Mouse (Mus musculus) forebrain, postnatal 0 days (tissue): ENCODE measurements around the gene Pdcd1. TPM values are rescaled to one million over a fixed set of nuclear protein-coding genes. Genes with fewer than 3 reads are reported as not detected.

Experiments
- ATAC-seq: fragments of 200-750 bp; cut with Nextera tagmentation; 2 replicates; pipeline ENCODE4 v1.8.0; 2017; ENCODE audit warnings: mild to moderate bottlenecking, moderate library complexity
- DNase-seq: peaks from one replicate; pipeline ENCODE4 v3.0.0-alpha.2; 2015
- H3K27ac ChIP-seq: fragments of 300-500 bp; sonication (generic); 2 replicates; pipeline ENCODE4 v1.5.1; 2014; ENCODE audit warnings: low read depth, mild to moderate bottlenecking, antibody characterized with exemption, low read length, moderate library complexity, mixed read lengths
- H3K27me3 ChIP-seq: fragments of 300-500 bp; sonication (generic); 2 replicates; pipeline ENCODE4 v1.6.1; 2014; ENCODE audit warnings: mild to moderate bottlenecking, low read length, mixed read lengths; ENCODE audit not compliant: insufficient read depth
- H3K36me3 ChIP-seq: fragments of 300-500 bp; sonication (generic); 2 replicates; pipeline ENCODE4 v1.6.1; 2014; ENCODE audit warnings: mild to moderate bottlenecking, moderate library complexity; ENCODE audit not compliant: insufficient read depth
- H3K4me1 ChIP-seq: fragments of 300-500 bp; sonication (generic); 2 replicates; pipeline ENCODE4 v1.6.1; 2014; ENCODE audit warnings: antibody characterized with exemption; ENCODE audit not compliant: insufficient read depth
- H3K4me2 ChIP-seq: fragments of 300-500 bp; sonication (generic); 2 replicates; pipeline ENCODE4 v1.6.1; 2014; ENCODE audit warnings: low read depth, mild to moderate bottlenecking, moderate library complexity
- H3K4me3 ChIP-seq: fragments of 300-500 bp; sonication (generic); 2 replicates; pipeline ENCODE4 v1.5.1; 2014; ENCODE audit warnings: low read depth, low read length, mixed read lengths
- H3K9ac ChIP-seq: fragments of 300-500 bp; sonication (generic); 2 replicates; pipeline ENCODE4 v1.6.1; 2014; ENCODE audit warnings: mild to moderate bottlenecking
- H3K9me3 ChIP-seq: fragments of 300-500 bp; sonication (generic); 2 replicates; pipeline ENCODE4 v1.6.1; 2016; ENCODE audit warnings: low read length
- CTCF ChIP-seq: sonication (generic); IDR thresholded peaks from 2 replicates; pipeline ENCODE4 v1.5.1; 2016; ENCODE audit warnings: antibody characterized with exemption, control low read depth, low read depth
- WGBS: fragments of 180-500 bp; shearing (Covaris S2); extraction: QIAGEN DNeasy Blood & Tissue Kit; methylation state at CpG from one replicate; pipeline ENCODE4 v1.1.7; 2014; 5-methylcytosine and 5-hydroxymethylcytosine counted together
- polyA plus RNA-seq: library from polyadenylated mRNA; unstranded; fragments of >200 nt; fragmentation: Nextera tagmentation; extraction: Ambion mirVana; gene quantifications from 2 replicates; pipeline ENCODE4 v1.2.1, GENCODE M21; 2015
- total RNA-seq: library from RNA; depleted of rRNA; stranded (reverse); fragments of >200 nt; gene quantifications from 2 replicates; pipeline ENCODE4 v1.2.3, GENCODE M21; 2014; rRNA removed

The Pdcd1 gene
- total and polyA plus RNA-seq, 2 experiments from 2014 or later = not detected

DNA sequence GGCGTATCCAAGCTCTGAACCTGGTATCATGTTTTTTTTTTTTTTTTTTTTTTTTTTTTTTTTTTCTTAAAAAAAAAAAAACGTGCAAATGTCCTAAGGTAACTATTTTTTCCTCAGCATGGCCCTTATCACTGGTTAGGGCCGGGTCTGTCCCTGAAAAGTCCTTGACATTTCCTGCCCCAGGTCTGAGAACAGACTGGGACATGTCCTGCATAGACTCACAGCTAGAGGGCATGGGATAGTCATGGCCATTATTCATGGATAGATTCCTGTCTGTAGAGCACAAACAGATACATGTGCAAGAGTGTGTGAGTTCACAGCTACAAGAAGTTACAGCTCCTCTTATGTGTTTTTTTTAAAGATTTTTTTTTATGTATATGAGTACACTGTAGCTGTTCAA, 63.6 kb downstream of the Pdcd1 start:
- H3K9me3 ChIP-seq = no peaks in the 10 kb centered on the region
- no peaks in the 10 kb centered on the region for H3K4me1 ChIP-seq
- no peaks in the 10 kb centered on the region for H3K36me3 ChIP-seq
- H3K4me2 ChIP-seq = no peak overlapping the region
- ATAC-seq (no peak), DNase-seq (no peak)
- TF ChIP-seq CTCF = no peak
- H3K9ac ChIP-seq = no peak overlapping the region
- H3K27me3 ChIP-seq = no peaks in the 10 kb centered on the region
- 73% methylated on average over 3 of the region's 3 CpGs for WGBS
- H3K27ac ChIP-seq = no peak overlapping the region
- H3K4me3 ChIP-seq = no peak overlapping the region

Other genes with a start within 250 kb of the Pdcd1 start
- 9.3 and 12.9 TPM in 2 replicates for gene Ing5, start 248.6 kb downstream of the Pdcd1 start, total RNA-seq
- 4.4 and 5.4 TPM in 2 replicates for gene Ing5, start 248.6 kb downstream of the Pdcd1 start, polyA plus RNA-seq
- 13.4 and 13.5 TPM in 2 replicates for gene D2hgdh, start 227.6 kb downstream of the Pdcd1 start, total RNA-seq
- gene D2hgdh, start 227.6 kb downstream of the Pdcd1 start, polyA plus RNA-seq = 7.4 and 11.2 TPM in 2 replicates
- gene Gal3st2, start 191.2 kb downstream of the Pdcd1 start, total RNA-seq = 0.23 TPM in 1 of 2 replicates, not detected in the other
- gene Gal3st2, start 191.2 kb downstream of the Pdcd1 start, polyA plus RNA-seq = not detected in 2 replicates
- not detected in 2 replicates for gene Gal3st2b, start 134.2 kb downstream of the Pdcd1 start, total RNA-seq
- gene Gal3st2b, start 134.2 kb downstream of the Pdcd1 start, polyA plus RNA-seq = not detected in 2 replicates
- not detected in 2 replicates for gene Gal3st2c, start 62.0 kb downstream of the Pdcd1 start, total RNA-seq
- gene Gal3st2c, start 62.0 kb downstream of the Pdcd1 start, polyA plus RNA-seq = not detected in 2 replicates
- gene Neu4, start 32.1 kb downstream of the Pdcd1 start, total RNA-seq = 0.05 and 0.77 TPM in 2 replicates
- 0.10 and 0.27 TPM in 2 replicates for gene Neu4, start 32.1 kb downstream of the Pdcd1 start, polyA plus RNA-seq